Mouse (Mus musculus): Measurements from ENCODE around the gene Mapkapk3.

GRCm38 (mm10) chr9:107249154-107249553 is 40.5 kb downstream of the Mapkapk3 start:
- no peak for TF ChIP-seq CTCF (IDR thresholded peaks at IDR 0.05)
- TF ChIP-seq EP300 (IDR thresholded peaks at IDR 0.05; ENCODE audit: insufficient read depth, low read depth, low read length): no peak
- TF ChIP-seq POLR2A (IDR thresholded peaks at IDR 0.05; ENCODE audit: insufficient read depth, low read depth, low read length): no peak

Measured in heart, adult 2 months (tissue).